Mouse (Mus musculus) hindbrain, embryonic 11.5 days (tissue): ENCODE results near the gene Src. TPM values are rescaled to one million over a fixed set of nuclear protein-coding genes. Genes with fewer than 3 reads are reported as not detected.

ENCODE experiments used
- ATAC-seq: fragments of 200-750 bp; cut with Nextera tagmentation; 2 replicates; pipeline ENCODE4 v1.8.0; 2017; ENCODE audit warnings: mild to moderate bottlenecking, moderate TSS enrichment, moderate library complexity; ENCODE audit not compliant: low FRiP score
- DNase-seq: peaks from one replicate; pipeline ENCODE4 v3.0.0-alpha.2; 2015; ENCODE audit warnings: low spot score
- H3K27ac ChIP-seq: fragments of 300-500 bp; sonication (generic); 2 replicates; pipeline ENCODE4 v1.5.1; 2014; ENCODE audit warnings: mild to moderate bottlenecking, low read depth, low read length
- H3K27me3 ChIP-seq: fragments of 300-500 bp; sonication (generic); 2 replicates; pipeline ENCODE4 v1.6.1; 2014; ENCODE audit warnings: mild to moderate bottlenecking, low read length, moderate library complexity, mixed read lengths; ENCODE audit not compliant: control insufficient read depth, insufficient read depth
- H3K36me3 ChIP-seq: fragments of 300-500 bp; sonication (generic); 2 replicates; pipeline ENCODE4 v1.6.1; 2014; ENCODE audit warnings: mild to moderate bottlenecking, low read length, moderate library complexity, mixed read lengths; ENCODE audit not compliant: control insufficient read depth, insufficient read depth
- H3K4me1 ChIP-seq: fragments of 300-500 bp; sonication (generic); replicated peaks from 2 replicates; pipeline ENCODE4 v1.6.1; 2014; ENCODE audit warnings: low read length, mixed read lengths; ENCODE audit not compliant: control insufficient read depth, insufficient read depth
- H3K4me2 ChIP-seq: fragments of 300-500 bp; sonication (generic); replicated peaks from 2 replicates; pipeline ENCODE4 v1.6.1; 2014; ENCODE audit warnings: mild to moderate bottlenecking, low read depth, low read length
- H3K4me3 ChIP-seq: fragments of 300-500 bp; sonication (generic); 2 replicates; pipeline ENCODE4 v1.5.1; 2014; ENCODE audit warnings: low read depth, low read length
- H3K9ac ChIP-seq: fragments of 300-500 bp; sonication (generic); 2 replicates; pipeline ENCODE4 v1.6.1; 2014; ENCODE audit warnings: low read depth, low read length
- H3K9me3 ChIP-seq: fragments of 300-500 bp; sonication (generic); 2 replicates; pipeline ENCODE4 v1.6.1; 2016; ENCODE audit warnings: low read length; ENCODE audit not compliant: control insufficient read depth
- WGBS: fragments of 180-500 bp; shearing (Covaris S2); extraction: QIAGEN DNeasy Blood & Tissue Kit; methylation state at CpG from one replicate; pipeline ENCODE4 v1.1.7; 2014; 5-methylcytosine and 5-hydroxymethylcytosine counted together
- polyA plus RNA-seq: library from polyadenylated mRNA; unstranded; fragments of >200 nt; fragmentation: Nextera tagmentation; extraction: Ambion mirVana; gene quantifications from 2 replicates; pipeline ENCODE4 v1.2.1, GENCODE M21; 2014

Gene Src
- polyA plus RNA-seq, 1 experiment from 2014 or later: 14.4 TPM

GRCm38 (mm10) chr2:157513737-157514208, 95.5 kb downstream of the Src start:
- no peak; the same call in 1 of the 2 replicates for ATAC-seq
- 32% methylated on average over 9 of the region's 9 CpGs for WGBS

GRCm38 (mm10) chr2:157514353-157514752, 96.1 kb downstream of the Src start:
- Histone ChIP-seq H3K9me3 (no peaks in the 10 kb centered on the region), H3K9ac (no peak overlapping the region), H3K4me2 (no peak overlapping the region), H3K27me3 (no peaks in the 10 kb centered on the region), H3K36me3 (no peaks in the 10 kb centered on the region), H3K4me1 (peaks cover 17% of the 10 kb centered on the region), H3K4me3 (no peak overlapping the region), H3K27ac (0 out of 2 replicates have a peak overlapping the region, but pooled peaks have one; percentile 43)
- ATAC-seq: no peak
- no peak for DNase-seq
- 8% methylated on average over 4 of the region's 4 CpGs for WGBS

More at GRCm38 (mm10) chr2:157513737-157514208, 95.5 kb downstream of the Src start:
- peak; percentile 46 for DNase-seq
- no peaks in the 10 kb centered on the region for H3K9me3 ChIP-seq
- H3K9ac ChIP-seq: no peak overlapping the region
- H3K27me3 ChIP-seq: no peaks in the 10 kb centered on the region
- no peak overlapping the region for H3K4me2 ChIP-seq
- H3K27ac ChIP-seq: peak overlapping the region; percentile 43
- no peaks in the 10 kb centered on the region for H3K36me3 ChIP-seq
- peaks cover 17% of the 10 kb centered on the region for H3K4me1 ChIP-seq
- H3K4me3 ChIP-seq: no peak overlapping the region

DNA sequence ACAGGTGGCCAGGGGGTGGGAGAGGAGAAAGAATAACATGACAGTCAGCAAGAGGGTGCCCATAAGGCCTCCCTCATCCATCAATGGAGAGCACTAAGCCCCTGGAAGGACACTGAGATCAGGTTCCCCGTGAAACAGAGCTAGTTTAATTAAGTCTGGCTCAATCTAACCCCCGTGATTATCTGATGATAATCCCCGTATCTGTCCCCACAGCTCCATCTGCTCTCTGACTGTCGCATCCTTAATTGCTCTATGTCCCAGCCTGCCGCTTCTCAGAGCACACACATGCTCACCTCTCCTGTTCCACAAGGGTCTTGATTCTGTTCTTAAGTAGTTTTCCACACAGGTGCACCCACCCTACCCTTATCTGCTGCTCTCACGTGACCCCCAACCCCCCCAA, 99.3 kb downstream of the Src start:
- Histone ChIP-seq H3K27ac (no peak overlapping the region), H3K4me3 (no peak overlapping the region), H3K36me3 (no peaks in the 10 kb centered on the region), H3K9ac (no peak overlapping the region), H3K9me3 (no peaks in the 10 kb centered on the region), H3K4me1 (peaks cover 16% of the 10 kb centered on the region), H3K27me3 (no peaks in the 10 kb centered on the region), H3K4me2 (no peak overlapping the region)
- ATAC-seq (no peak), DNase-seq (no peak)
- WGBS: 55% methylated on average over 6 of the region's 6 CpGs

DNA sequence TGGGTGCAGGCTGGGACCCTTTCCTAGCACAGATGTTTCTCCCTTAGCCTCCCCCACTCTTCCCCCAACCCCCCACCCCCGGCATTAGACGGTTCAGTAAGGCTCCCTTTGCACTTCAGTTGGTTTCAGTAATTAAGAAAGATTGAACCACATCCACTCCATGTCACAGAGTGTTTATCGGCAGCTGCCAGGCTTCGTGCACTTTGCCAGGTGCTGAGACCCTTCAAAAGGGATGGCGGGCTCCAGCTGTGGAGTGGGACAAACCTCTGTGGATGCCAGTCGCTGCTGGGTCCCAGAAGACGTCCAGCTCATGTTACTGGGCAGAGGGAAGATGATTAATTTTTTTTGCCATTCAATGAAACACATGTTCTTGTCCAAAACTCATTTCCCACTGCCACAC, 100.2 kb downstream of the Src start:
- no peak overlapping the region for H3K9ac ChIP-seq
- ATAC-seq (no peak), DNase-seq (no peak)
- H3K9me3 ChIP-seq: no peaks in the 10 kb centered on the region
- no peaks in the 10 kb centered on the region for H3K27me3 ChIP-seq
- H3K4me3 ChIP-seq: no peak overlapping the region
- no peak overlapping the region for H3K27ac ChIP-seq
- H3K36me3 ChIP-seq: no peaks in the 10 kb centered on the region
- 36% methylated on average over 7 of the region's 7 CpGs for WGBS
- H3K4me2 ChIP-seq: no peak overlapping the region
- H3K4me1 ChIP-seq: peaks cover 22% of the 10 kb centered on the region

DNA sequence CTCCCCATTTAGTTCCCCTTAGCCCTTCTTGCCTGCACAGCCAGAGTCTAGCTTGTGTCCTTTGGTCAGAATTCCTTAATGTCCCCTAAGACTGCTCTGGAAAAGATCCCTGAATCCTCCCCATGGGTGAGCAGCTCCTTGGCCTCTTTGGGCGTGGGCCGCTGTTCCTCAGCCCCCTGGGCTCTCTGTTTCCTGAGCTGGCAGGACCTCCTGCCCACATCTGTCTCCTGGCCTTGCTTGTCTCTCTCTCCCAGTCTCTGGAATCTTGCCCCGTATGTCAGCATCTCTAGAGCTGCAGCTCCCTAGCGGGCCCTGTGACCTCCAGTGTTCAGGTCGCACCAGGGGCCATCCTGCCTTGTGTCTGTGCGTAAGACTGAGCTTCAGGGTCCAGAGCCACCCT, 101.2 kb downstream of the Src start:
- Histone ChIP-seq H3K9me3 (no peaks in the 10 kb centered on the region), H3K4me3 (no peak overlapping the region), H3K4me1 (peaks cover 12% of the 10 kb centered on the region), H3K27me3 (no peaks in the 10 kb centered on the region), H3K9ac (no peak overlapping the region), H3K4me2 (no peak overlapping the region), H3K27ac (no peak overlapping the region), H3K36me3 (no peaks in the 10 kb centered on the region)
- ATAC-seq: no peak
- no peak for DNase-seq
- WGBS: 49% methylated on average over 6 of the region's 6 CpGs

DNA sequence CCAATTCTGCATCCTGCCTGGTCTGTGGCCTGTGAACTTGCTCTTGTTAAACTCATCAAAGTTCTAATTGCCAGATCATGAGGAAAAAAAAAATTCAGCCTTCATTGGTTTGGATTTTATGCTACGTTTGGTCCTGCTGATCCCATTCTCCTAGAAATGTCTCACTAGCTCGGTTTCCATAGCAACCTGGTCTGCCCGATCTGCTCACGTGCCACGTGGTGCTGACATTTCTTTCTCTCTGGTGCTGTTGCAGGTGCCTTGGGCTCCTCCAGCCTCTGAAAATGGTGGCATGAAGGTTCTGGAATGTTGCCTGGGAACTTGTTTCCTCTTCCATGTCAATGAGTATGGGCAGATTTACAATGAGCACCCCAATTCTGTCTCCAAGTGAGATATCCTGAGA, 102.3 kb downstream of the Src start:
- ATAC-seq (no peak), DNase-seq (peak; percentile 56)
- WGBS: 25% methylated on average over 5 of the region's 5 CpGs
- no peak overlapping the region for H3K4me3 ChIP-seq
- no peak overlapping the region for H3K27ac ChIP-seq
- no peaks in the 10 kb centered on the region for H3K36me3 ChIP-seq
- H3K9ac ChIP-seq: no peak overlapping the region
- peaks cover 9% of the 10 kb centered on the region for H3K4me1 ChIP-seq
- H3K4me2 ChIP-seq: no peak overlapping the region
- H3K27me3 ChIP-seq: no peaks in the 10 kb centered on the region
- no peaks in the 10 kb centered on the region for H3K9me3 ChIP-seq

Other genes starting within 250 kb of the Src start
- 29.9 and 31.8 TPM in 2 replicates for gene Rbl1, start 213.9 kb upstream of the Src start, polyA plus RNA-seq
- 227 and 256 TPM in 2 replicates for gene Rpn2, start 139.4 kb upstream of the Src start, polyA plus RNA-seq
- 0.75 and 0.79 TPM in 2 replicates for gene Mroh8, start 138.9 kb upstream of the Src start, polyA plus RNA-seq
- 1.0 TPM in 2 replicates for gene Ghrh, start 70.9 kb upstream of the Src start, polyA plus RNA-seq
- 36.2 and 37.2 TPM in 2 replicates for gene Manbal, start 50.9 kb upstream of the Src start, polyA plus RNA-seq
- gene Nnat, start 141.6 kb downstream of the Src start, polyA plus RNA-seq: 1,515 and 1,745 TPM in 2 replicates
- gene Blcap, start 152.8 kb downstream of the Src start, polyA plus RNA-seq: 117 and 118 TPM in 2 replicates